Mouse (Mus musculus) C2C12 (cell line): ENCODE data around the gene Gm45062.

Experiments
- CEBPB ChIP-seq: IDR thresholded peaks from one replicate; pipeline ENCODE4 v1.6.1; 2011; ENCODE audit warnings: low read depth, mild to moderate bottlenecking, control low read depth, moderate library complexity
- CTCF ChIP-seq: IDR thresholded peaks from one replicate; pipeline ENCODE4 v1.5.1; 2011; ENCODE audit not compliant: control insufficient read depth, insufficient read depth, insufficient read length
- FOSL1 ChIP-seq: IDR thresholded peaks from one replicate; pipeline ENCODE4 v1.8.0; 2011; ENCODE audit warnings: mild to moderate bottlenecking, low read length; ENCODE audit not compliant: poor library complexity, insufficient read depth, severe bottlenecking
- MAX ChIP-seq: IDR thresholded peaks from one replicate; pipeline ENCODE4 v1.6.1; 2011; ENCODE audit warnings: mild to moderate bottlenecking, control low read depth
- MYOD1 ChIP-seq: IDR thresholded peaks from one replicate; pipeline ENCODE4 v1.6.1; 2011; ENCODE audit warnings: low read depth; ENCODE audit not compliant: control insufficient read depth, insufficient read length
- USF1 ChIP-seq: IDR thresholded peaks from one replicate; pipeline ENCODE4 v1.6.1; 2011; ENCODE audit warnings: low read depth, mild to moderate bottlenecking, control low read depth, moderate library complexity

- TF ChIP-seq MAX (no peak), CTCF (no peak), CEBPB (no peak), USF1 (no peak), MYOD1 (no peak), FOSL1 (no peak)
Measured at GRCm38 (mm10) chr6:8228596-8228995, 30.7 kb upstream of the Gm45062 start.
